Mouse (Mus musculus): ENCODE data around the gene Lcn2. TPM values are rescaled to one million over a fixed set of nuclear protein-coding genes. Genes with fewer than 3 reads are reported as not detected.

Gene Lcn2
- polyA plus RNA-seq, 1 experiment from 2014 or later: 0.51 TPM

DNA sequence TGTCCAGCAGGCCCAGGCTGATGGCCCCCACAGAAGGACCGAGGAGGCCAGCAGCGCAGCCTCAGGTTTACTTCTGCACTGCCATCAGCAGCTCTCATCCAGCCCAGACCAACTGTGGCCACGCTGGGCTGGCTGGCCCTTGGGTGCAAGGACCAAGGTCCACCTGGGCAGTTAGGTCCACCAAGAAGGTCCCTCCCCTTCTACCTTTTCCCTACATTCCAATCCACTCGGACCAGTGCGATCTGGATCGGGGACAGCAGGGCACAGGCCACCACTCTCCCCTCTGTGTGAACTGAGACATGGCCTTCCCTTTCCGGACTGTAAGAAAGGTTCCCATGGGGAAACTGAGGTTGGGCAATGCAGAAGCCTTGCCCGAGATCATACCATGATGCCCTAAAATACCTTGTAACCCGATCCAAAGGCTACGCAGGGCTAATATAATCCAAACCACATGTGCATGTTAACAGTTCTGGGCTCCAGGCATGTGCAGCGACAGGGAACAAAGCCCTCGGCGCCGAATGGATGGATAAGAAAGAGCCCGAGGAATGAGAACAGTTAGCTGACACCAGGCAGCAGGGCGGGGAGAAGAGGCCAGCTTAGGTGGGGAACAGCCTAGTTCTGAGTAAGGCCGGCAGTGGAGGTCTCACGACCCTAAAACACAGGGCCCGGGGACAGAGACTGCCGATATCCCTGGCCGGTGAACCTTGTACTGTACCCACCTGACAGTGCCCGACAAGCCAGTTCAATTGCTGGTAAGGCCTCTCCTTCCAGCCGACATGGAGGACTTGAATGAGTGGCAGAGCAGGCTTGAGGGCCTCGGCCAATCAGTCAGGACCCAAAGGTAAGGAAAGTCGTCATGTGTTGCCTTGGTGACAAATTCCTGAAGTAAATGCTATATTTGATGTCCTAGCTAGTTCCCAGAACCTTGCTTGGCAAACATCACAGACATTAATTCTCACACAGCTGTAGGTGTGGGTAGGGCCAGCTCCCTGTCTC is 20.7 kb upstream of the Lcn2 start:
- no peaks in the 10 kb centered on the region for H3K27me3 ChIP-seq
- no peak overlapping the region for H3K9ac ChIP-seq (replicated peaks)
- no peaks in the 10 kb centered on the region for H3K4me1 ChIP-seq
- ATAC-seq (replicated peaks): no peak
- WGBS: 72% methylated on average over 25 of the region's 25 CpGs
- H3K4me2 ChIP-seq (replicated peaks): no peak overlapping the region
- no peak overlapping the region for H3K27ac ChIP-seq (replicated peaks)
- no peaks in the 10 kb centered on the region; the same call in 1 of the 2 replicates for H3K36me3 ChIP-seq
- no peak overlapping the region for H3K4me3 ChIP-seq
- H3K9me3 ChIP-seq: no peaks in the 10 kb centered on the region

DNA sequence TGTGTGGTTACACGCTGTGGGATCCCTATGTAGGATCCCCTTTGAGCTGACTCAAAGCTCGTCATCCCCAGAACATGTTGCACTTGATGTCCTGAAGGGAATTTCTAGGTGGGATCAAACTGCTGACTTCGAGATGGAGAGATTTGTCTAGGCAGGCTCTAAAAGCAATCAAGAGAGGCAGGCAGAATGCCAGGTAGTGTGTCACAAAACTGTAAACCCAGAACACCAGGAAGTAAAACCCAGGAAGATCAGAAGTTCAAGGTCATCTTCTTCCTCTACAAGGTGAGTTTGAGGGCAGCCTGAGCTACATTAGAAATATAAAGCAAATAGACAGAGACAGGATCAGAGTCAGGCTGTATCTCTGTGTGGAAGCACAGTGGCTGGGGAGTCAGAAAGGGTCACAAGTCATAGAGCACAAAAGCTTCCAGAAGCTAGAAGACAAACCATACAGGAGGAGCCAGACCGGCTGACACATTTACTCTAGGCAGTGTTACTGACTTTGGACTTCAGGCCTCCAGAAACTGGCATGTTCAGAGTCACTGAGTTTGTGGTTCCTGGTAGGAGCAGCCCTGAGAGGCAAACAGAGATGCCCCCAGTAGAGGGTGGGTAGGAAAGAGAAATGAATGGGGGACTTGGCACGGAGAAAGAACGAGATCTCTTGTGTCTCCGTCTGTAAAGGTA is 19.2 kb upstream of the Lcn2 start:
- no peak for ATAC-seq (replicated peaks)
- no peak overlapping the region for H3K4me2 ChIP-seq (replicated peaks)
- no peak overlapping the region for H3K27ac ChIP-seq (replicated peaks)
- H3K36me3 ChIP-seq: peaks cover 5% of the 10 kb centered on the region; the same call in 1 of the 2 replicates
- H3K27me3 ChIP-seq: no peaks in the 10 kb centered on the region
- WGBS: 82% methylated on average over 7 of the region's 7 CpGs
- H3K4me3 ChIP-seq: no peak overlapping the region
- no peaks in the 10 kb centered on the region for H3K9me3 ChIP-seq
- no peak overlapping the region for H3K9ac ChIP-seq (replicated peaks)
- no peaks in the 10 kb centered on the region for H3K4me1 ChIP-seq

DNA sequence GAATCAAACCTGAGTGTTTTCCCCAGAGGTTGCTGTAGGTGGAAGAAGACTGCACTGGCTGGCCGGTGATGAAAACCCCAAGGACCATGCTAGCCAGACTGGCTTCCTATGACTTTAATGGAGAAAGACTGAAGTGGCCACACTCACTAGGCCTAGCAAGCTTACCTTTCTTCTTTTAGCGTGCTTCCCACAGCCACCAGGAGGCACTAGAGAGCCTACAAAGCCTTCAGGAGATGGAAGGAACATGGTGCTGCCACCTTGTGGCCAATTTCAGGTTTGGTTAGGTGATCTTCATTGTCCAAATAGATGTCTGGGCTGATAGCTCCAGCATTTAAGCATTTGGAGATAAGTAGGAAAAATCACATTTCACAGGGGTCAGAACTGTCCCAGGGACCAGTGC is 16.6 kb upstream of the Lcn2 start:
- ATAC-seq (replicated peaks): peak; percentile 36; the same call in 1 of the 2 replicates
- no peaks in the 10 kb centered on the region for H3K27me3 ChIP-seq

DNA sequence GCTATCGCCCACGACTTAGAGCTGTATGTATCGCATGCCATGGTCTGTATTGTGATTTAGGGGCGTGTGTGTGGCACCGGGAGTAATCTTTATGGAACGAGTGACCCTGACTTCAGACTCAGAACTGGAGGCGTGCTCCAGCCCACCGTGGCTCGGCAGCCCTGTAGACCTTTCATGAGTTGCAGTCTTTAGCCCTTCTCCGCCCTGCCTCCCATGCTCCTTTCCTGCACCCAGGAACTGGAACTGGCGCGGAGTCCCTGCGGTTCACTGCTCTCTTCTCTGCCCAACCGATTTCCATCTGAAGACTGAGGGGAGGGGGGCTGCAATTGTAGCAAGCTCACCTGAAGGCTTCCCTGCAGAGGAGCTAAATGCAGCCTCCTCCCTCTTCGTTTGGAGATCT is 8.6 kb upstream of the Lcn2 start:
- H3K27me3 ChIP-seq: no peaks in the 10 kb centered on the region
- H3K4me2 ChIP-seq (replicated peaks): peak overlapping the region; percentile 89
- WGBS: 2% methylated on average over 15 of the region's 15 CpGs
- H3K4me3 ChIP-seq: peak overlapping the region; percentile 74
- no peak for ATAC-seq (replicated peaks)
- no peaks in the 10 kb centered on the region for H3K9me3 ChIP-seq
- peaks cover 21% of the 10 kb centered on the region for H3K4me1 ChIP-seq
- peaks cover 9% of the 10 kb centered on the region for H3K36me3 ChIP-seq
- H3K9ac ChIP-seq (replicated peaks): peak overlapping the region; percentile 68
- H3K27ac ChIP-seq (replicated peaks): peak overlapping the region; percentile 95

More for the DNA sequence above, 16.6 kb upstream of the Lcn2 start:
- Histone ChIP-seq H3K4me1 (no peaks in the 10 kb centered on the region), H3K4me2 (replicated peaks) (no peak overlapping the region), H3K9me3 (no peaks in the 10 kb centered on the region), H3K27ac (replicated peaks) (no peak overlapping the region), H3K4me3 (no peak overlapping the region), H3K9ac (replicated peaks) (no peak overlapping the region), H3K36me3 (peaks cover 18% of the 10 kb centered on the region)
- 22% methylated on average over 2 of the region's 2 CpGs for WGBS

DNA sequence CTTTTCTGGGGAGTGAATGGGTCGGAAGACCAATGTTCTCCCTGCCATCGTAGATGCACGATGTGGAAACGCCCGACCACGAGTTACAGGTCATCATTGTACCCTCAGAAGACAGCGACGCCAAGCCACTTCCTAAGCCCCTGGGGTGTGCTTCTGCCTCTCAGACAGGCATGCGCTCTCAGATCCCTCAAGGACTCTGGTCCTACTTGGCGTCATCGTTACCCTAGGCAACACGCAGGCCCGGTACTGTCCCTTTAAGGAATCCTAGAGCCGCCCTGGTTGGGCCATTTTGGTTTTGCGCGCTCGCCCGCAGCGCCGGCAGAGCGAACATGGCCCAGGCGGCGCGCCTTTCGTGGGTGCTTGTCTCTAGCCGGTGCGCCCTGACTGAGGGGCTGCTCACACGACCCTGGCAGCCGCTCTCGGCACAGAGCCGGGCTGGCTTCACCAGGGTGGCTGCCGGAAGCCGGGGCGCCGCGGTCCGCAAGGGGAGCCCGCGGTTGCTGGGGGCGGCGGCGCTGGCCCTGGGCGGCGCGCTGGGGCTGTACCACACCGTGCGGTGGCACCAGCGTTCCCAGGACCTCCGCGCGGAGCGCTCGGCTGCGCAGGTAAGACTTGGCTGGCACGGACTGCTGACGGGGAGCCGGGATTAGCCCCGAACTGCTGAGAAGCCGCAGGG is 8.0 kb upstream of the Lcn2 start:
- ATAC-seq (replicated peaks): peak; percentile 98
- WGBS: under 1% methylated on average over 59 of the region's 59 CpGs
- H3K9me3 ChIP-seq: no peaks in the 10 kb centered on the region

DNA sequence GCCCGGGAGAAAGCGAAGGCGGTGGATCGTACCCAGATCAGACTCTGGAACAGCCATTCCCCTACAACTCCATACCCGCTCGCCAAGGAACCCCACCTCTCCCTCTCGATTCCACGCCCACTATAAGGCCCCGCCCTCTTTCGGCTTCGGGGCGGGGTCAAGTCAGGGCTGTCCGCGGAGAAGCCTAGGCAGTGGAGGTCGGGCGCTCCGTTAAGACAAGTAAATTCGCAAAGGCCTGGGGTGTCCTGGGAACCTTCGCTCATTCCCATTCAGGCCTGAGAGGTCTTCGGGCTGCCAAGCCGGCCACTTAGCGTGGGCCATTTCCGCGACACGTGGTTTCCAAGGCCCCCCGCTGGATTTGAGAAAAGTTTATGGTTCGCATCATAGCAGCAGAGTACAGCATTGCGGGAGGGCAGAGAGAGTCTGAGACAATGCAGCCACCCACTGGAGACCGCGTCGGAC is 7.5 kb upstream of the Lcn2 start, which contains the start of gene Ptges2:
Ptges2 (plus strand) TSS at position 413 of the 462 bp plus-strand sequence.
- peak within 1 kb of the TSS; percentile 74 for H3K4me3 ChIP-seq
- H3K4me2 ChIP-seq (replicated peaks): peak within 1 kb of the TSS; percentile 89
- peaks cover under 1% of the 10 kb centered on the region; the same call in 1 of the 2 replicates for H3K36me3 ChIP-seq
- WGBS: under 1% methylated on average over 31 of the region's 31 CpGs
- no peaks in the 10 kb centered on the region for H3K9me3 ChIP-seq
- H3K27ac ChIP-seq (replicated peaks): peak within 1 kb of the TSS; percentile 95
- no peaks in the 10 kb centered on the region for H3K27me3 ChIP-seq
- peak within 1 kb of the TSS; percentile 68 for H3K9ac ChIP-seq (replicated peaks)
- ATAC-seq (replicated peaks): peak; percentile 91
- peaks cover 21% of the 10 kb centered on the region for H3K4me1 ChIP-seq

More for the DNA sequence above, 8.0 kb upstream of the Lcn2 start:
- no peaks in the 10 kb centered on the region for H3K27me3 ChIP-seq
- peak overlapping the region; percentile 89 for H3K4me2 ChIP-seq (replicated peaks)
- peaks cover 6% of the 10 kb centered on the region for H3K36me3 ChIP-seq
- peak overlapping the region; percentile 74 for H3K4me3 ChIP-seq
- H3K4me1 ChIP-seq: peaks cover 21% of the 10 kb centered on the region
- H3K9ac ChIP-seq (replicated peaks): peak overlapping the region; percentile 68
- peak overlapping the region; percentile 95 for H3K27ac ChIP-seq (replicated peaks)

DNA sequence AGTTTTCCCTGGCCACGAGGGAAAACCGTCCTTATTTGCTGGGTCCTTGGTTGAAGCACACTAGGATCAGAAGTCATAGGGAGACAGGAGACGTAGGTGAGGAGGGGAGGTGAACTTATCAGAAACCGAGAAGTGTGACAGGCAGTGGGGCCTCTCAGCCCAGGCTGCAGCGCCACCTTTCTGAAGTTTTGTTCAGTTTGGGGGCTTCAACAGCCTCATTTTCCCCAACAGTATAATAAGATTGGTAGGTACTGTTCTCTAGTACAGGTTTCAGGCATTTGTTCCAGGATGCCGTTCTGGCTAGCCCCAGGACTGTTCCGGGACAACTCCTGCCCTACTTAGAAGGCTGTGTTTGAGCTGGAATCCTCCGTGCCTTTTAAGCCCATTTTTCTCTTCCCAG is 6.9 kb upstream of the Lcn2 start:
- no peaks in the 10 kb centered on the region; the same call in 1 of the 2 replicates for H3K36me3 ChIP-seq
- H3K4me2 ChIP-seq (replicated peaks): peak overlapping the region; percentile 89
- no peaks in the 10 kb centered on the region for H3K9me3 ChIP-seq
- peak overlapping the region; percentile 95 for H3K27ac ChIP-seq (replicated peaks)
- peaks cover 21% of the 10 kb centered on the region for H3K4me1 ChIP-seq
- H3K4me3 ChIP-seq: peak overlapping the region; percentile 74
- WGBS: 6% methylated on average over 8 of the region's 8 CpGs
- ATAC-seq (replicated peaks): no peak
- H3K27me3 ChIP-seq: no peaks in the 10 kb centered on the region
- H3K9ac ChIP-seq (replicated peaks): peak overlapping the region; percentile 68

DNA sequence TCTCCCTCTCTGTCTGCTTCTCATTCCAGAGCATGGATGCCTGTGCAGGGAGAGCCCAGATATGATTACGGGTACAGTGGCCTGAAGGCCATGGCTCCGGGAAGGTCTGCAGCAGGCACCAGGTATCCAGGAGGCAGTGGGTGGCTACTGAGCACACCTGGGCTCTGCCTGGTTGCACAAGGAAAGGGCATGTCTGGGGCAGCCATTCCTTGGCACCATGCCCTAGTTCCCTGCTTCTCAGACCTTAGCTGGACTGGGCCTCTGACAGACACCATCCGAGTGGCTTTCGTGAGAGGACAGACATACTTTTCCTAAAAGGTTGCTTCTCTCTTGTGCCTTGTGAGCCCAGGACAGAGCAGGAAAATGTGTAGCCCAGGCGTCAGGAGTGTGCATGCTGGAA is 4.0 kb upstream of the Lcn2 start:
- WGBS: 82% methylated on average over 5 of the region's 5 CpGs
- ATAC-seq (replicated peaks): no peak
- Histone ChIP-seq H3K9me3 (no peaks in the 10 kb centered on the region), H3K4me1 (peaks cover 13% of the 10 kb centered on the region), H3K4me3 (no peak overlapping the region), H3K27ac (replicated peaks) (no peak overlapping the region), H3K27me3 (no peaks in the 10 kb centered on the region), H3K9ac (replicated peaks) (no peak overlapping the region), H3K36me3 (no peaks in the 10 kb centered on the region), H3K4me2 (replicated peaks) (no peak overlapping the region)

DNA sequence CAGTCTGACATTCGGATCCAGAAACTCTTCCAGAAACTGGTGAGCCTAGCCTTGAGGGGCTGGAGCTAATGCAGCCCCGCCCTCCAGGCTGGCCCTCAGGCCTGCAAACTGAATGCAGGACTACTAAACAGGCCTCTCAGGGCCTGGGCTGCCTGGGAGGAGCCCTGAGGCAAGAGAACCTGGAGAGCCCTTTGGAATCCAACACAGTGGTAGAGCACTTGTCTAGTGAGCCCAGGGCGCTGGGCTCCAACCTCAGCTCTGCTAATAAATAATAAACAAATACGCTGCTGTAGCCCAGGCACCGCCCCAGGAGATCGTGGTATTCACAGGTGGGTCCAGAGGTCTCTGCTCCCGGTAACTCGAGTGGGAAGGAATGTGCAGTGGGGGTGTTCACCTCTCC is 2.8 kb upstream of the Lcn2 start:
- no peak overlapping the region for H3K9ac ChIP-seq (replicated peaks)
- 81% methylated on average over 8 of the region's 8 CpGs for WGBS
- H3K27me3 ChIP-seq: no peaks in the 10 kb centered on the region
- no peaks in the 10 kb centered on the region for H3K9me3 ChIP-seq
- H3K4me2 ChIP-seq (replicated peaks): no peak overlapping the region
- no peak overlapping the region for H3K27ac ChIP-seq (replicated peaks)
- no peak for ATAC-seq (replicated peaks)
- peaks cover 6% of the 10 kb centered on the region for H3K4me1 ChIP-seq
- H3K36me3 ChIP-seq: no peaks in the 10 kb centered on the region
- H3K4me3 ChIP-seq: no peak overlapping the region

DNA sequence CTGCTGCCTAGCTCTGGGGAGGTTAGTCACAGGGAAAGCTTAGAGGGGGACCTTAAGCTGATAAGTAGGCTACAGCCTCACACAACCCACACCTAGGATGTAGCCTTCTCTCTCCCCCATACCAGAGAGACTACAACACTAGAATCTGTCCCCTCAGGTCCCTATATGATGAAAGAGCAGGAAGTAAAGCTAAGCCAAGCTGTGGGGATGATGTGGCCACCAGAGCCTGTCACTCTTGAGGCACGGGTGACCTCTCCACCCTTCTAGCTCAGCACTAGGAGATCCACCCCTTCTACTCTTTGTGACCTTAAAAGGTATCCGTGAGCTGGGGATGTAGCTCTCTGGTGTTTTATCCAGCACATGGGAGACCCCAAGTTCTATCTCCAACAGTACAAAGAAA is 1.1 kb upstream of the Lcn2 start:
- WGBS: 72% methylated on average over 2 of the region's 2 CpGs
- Histone ChIP-seq H3K9me3 (no peaks in the 10 kb centered on the region), H3K27ac (replicated peaks) (no peak overlapping the region), H3K9ac (replicated peaks) (no peak overlapping the region), H3K4me1 (no peaks in the 10 kb centered on the region), H3K36me3 (no peaks in the 10 kb centered on the region), H3K4me3 (no peak overlapping the region), H3K27me3 (no peaks in the 10 kb centered on the region), H3K4me2 (replicated peaks) (no peak overlapping the region)
- ATAC-seq (replicated peaks): no peak

DNA sequence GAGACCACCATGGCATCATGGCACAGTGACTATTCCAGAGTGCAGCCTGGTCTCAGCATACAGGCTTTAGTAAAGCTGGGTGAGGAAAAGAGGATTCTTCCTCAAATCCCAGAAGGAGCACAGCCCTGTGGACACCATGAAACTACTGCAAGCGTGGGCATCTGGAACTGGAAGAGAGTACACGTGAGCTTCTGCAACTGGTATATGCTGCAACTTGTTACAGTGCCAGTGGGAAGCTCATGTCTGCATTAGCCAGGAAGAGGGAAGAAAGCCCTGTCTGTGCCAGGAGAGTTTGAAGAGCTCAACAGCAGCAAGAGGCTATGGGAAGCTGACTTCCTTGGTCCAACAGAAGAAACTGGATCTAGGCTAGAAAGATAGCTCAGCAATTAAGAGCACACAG is 5.4 kb downstream of the Lcn2 start:
- Histone ChIP-seq H3K9me3 (no peaks in the 10 kb centered on the region), H3K27ac (replicated peaks) (no peak overlapping the region), H3K4me2 (replicated peaks) (no peak overlapping the region), H3K4me3 (no peak overlapping the region), H3K4me1 (peaks cover 12% of the 10 kb centered on the region), H3K36me3 (peaks cover 19% of the 10 kb centered on the region), H3K9ac (replicated peaks) (no peak overlapping the region), H3K27me3 (0 out of 2 replicates have a peak, but pooled peaks cover 5% of the 10 kb centered on the region)
- no peak for ATAC-seq (replicated peaks)
- WGBS: 85% methylated on average over 2 of the region's 2 CpGs
